Mouse (Mus musculus): ENCODE results near the gene Snapc4. TPM values are rescaled to one million over a fixed set of nuclear protein-coding genes. Genes with fewer than 3 reads are reported as not detected.

The Snapc4 gene
- polyA plus RNA-seq, 1 experiment: 69.7 TPM

DNA sequence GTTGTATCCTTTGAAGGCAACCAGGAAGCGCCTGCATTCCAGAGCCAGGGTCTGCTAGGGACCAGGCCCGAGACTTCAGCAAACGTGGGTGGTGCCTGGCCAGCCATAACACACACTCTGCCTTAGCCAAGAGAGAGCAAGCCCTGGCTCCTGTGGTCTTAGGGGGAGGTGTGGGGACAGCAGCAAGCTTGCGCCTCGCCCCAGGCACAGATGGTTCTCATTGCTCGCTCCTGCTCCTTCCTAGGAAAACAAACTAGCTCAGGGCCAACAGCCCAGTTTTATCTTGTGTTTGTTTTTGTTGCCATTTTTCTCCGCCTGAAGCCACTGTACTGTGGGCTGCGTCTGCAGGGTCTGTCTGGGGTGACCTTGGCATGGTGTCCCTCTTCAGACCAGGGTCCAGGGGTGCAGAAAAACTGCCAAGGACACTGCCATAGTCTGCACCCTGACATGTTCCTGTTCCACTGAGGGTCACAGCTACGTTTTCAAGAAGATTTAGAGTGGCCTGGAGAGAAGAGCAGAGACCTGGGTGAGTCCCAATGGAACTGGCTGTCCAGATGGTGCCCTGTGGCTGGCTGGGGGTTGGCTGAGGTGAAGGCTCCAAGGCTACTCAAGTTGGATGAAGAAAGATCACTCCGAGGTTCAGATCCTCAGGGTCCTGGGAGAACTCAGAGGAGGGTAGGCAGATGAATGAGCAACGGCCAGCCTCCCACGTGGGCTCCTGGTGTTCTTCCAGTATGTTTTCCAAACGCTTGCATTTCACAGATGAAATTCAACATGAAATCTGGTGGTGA lies 66.0 kb downstream of the Snapc4 start:
- DNase-seq (ENCODE audit: low read depth): no peak

DNA sequence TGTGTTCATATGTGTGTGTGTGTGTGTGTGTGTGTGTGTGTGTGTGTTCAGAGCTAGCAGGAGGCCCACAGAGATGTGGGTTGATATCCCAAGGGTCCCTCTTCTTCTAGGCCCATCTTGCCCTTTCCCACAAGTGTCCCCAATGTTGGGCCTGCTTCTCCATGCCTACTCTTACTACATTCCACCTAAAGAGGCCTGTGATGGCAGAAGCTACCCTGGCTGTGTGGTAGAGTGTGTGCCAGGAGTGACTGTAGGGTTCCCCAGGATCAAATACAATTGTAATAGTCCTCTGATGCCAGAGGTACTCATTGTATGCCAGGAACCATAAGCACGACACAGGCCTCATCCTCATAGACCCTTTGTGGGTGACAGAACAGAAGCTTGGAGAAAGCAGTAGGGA lies 67.1 kb downstream of the Snapc4 start:
- DNase-seq (ENCODE audit: low read depth): no peak

DNA sequence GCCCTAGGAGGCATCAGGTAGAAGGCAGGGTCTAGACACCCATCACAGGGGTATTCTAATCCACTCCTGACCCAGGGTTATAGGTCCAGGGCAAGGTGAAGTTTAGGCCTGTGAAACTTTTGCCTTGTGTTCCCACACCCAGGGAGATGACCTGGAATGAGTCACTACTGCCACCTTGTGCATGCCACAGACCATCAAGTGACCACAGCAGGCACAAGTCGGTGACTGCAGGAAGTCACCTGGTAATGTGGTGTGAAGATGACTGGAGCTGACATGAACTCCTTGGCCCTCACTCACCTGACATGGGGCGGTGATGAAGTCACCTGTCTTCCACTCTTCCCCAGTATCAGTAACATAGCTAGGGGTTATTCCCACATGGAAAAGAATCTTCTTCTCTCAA lies 67.6 kb downstream of the Snapc4 start:
- no peak for DNase-seq (ENCODE audit: low read depth)

Other genes starting within 250 kb of the Snapc4 start
- gene Lhx3, start 172.4 kb downstream of the Snapc4 start, polyA plus RNA-seq (2012; rRNA removed): 0.07 TPM in 1 of 2 replicates, not detected in the other
- gene Qsox2, start 143.1 kb downstream of the Snapc4 start, polyA plus RNA-seq (2012; rRNA removed): 51.8 and 70.0 TPM in 2 replicates
- 6.0 and 10.6 TPM in 2 replicates for gene Ccdc187, start 86.1 kb downstream of the Snapc4 start, polyA plus RNA-seq (2012; rRNA removed)
- gene Gpsm1, start 65.1 kb downstream of the Snapc4 start, polyA plus RNA-seq (2012; rRNA removed): 14.8 and 17.7 TPM in 2 replicates
- 19.0 and 23.4 TPM in 2 replicates for gene Dnlz, start 28.5 kb downstream of the Snapc4 start, polyA plus RNA-seq (2012; rRNA removed)
- gene Card9, start 19.7 kb downstream of the Snapc4 start, polyA plus RNA-seq (2012; rRNA removed): 11.8 and 15.7 TPM in 2 replicates
- 121 and 129 TPM in 2 replicates for gene Entr1, start 8.7 kb upstream of the Snapc4 start, polyA plus RNA-seq (2012; rRNA removed)
- gene Pmpca, start 8.7 kb upstream of the Snapc4 start, polyA plus RNA-seq (2012; rRNA removed): 44.4 and 52.8 TPM in 2 replicates
- gene Inpp5e, start 28.6 kb upstream of the Snapc4 start, polyA plus RNA-seq (2012; rRNA removed): 24.9 and 28.2 TPM in 2 replicates
- gene Sec16a, start 64.6 kb upstream of the Snapc4 start, polyA plus RNA-seq (2012; rRNA removed): 115 and 122 TPM in 2 replicates
- gene Notch1, start 136.0 kb upstream of the Snapc4 start, polyA plus RNA-seq (2012; rRNA removed): 49.0 and 67.9 TPM in 2 replicates
- 321 and 444 TPM in 2 replicates for gene Egfl7, start 199.4 kb upstream of the Snapc4 start, polyA plus RNA-seq (2012; rRNA removed)
- gene Gm20532, start 206.0 kb upstream of the Snapc4 start, polyA plus RNA-seq (2012; rRNA removed): not detected in 2 replicates
- gene Agpat2, start 223.8 kb upstream of the Snapc4 start, polyA plus RNA-seq (2012; rRNA removed): 338 and 719 TPM in 2 replicates
- gene Fam69b, start 247.8 kb upstream of the Snapc4 start, polyA plus RNA-seq (2012; rRNA removed): 24.7 and 33.7 TPM in 2 replicates

Measured in gonadal fat pad, adult 2 months (tissue).